Mouse (Mus musculus) heart, embryonic 15.5 days (tissue): Measurements from ENCODE around the gene Dppa1. TPM values are rescaled to one million over a fixed set of nuclear protein-coding genes. Genes with fewer than 3 reads are reported as not detected.
"Not testable (repeated sequence)": the region's sequence is repeated elsewhere in the genome, so short reads cannot be mapped to it uniquely, and the experiment has no call there.

Experiments
- ATAC-seq: fragments of 200-750 bp; cut with Nextera tagmentation; replicated peaks from 2 replicates; pipeline ENCODE4 v1.8.0; 2017; ENCODE audit warnings: low read depth, moderate TSS enrichment; ENCODE audit not compliant: insufficient number of reproducible peaks, insufficient read depth, low FRiP score
- H3K27ac ChIP-seq: fragments of 300-500 bp; sonication (generic); 2 replicates; pipeline ENCODE4 v1.5.1; 2015; ENCODE audit warnings: mild to moderate bottlenecking, inconsistent platforms
- H3K27me3 ChIP-seq: fragments of 300-500 bp; sonication (generic); 2 replicates; pipeline ENCODE4 v1.6.1; 2015; ENCODE audit warnings: inconsistent platforms
- H3K36me3 ChIP-seq: fragments of 300-500 bp; sonication (generic); 2 replicates; pipeline ENCODE4 v1.6.1; 2015; ENCODE audit warnings: mild to moderate bottlenecking, inconsistent platforms
- H3K4me1 ChIP-seq: fragments of 300-500 bp; sonication (generic); replicated peaks from 2 replicates; pipeline ENCODE4 v1.6.1; 2015; ENCODE audit warnings: inconsistent platforms
- H3K4me2 ChIP-seq: fragments of 300-500 bp; sonication (generic); 2 replicates; pipeline ENCODE4 v1.6.1; 2015; ENCODE audit warnings: inconsistent platforms, mild to moderate bottlenecking, moderate library complexity
- H3K4me3 ChIP-seq: fragments of 300-500 bp; sonication (generic); 2 replicates; pipeline ENCODE4 v1.5.1; 2015; ENCODE audit warnings: mild to moderate bottlenecking, inconsistent platforms
- H3K9ac ChIP-seq: fragments of 300-500 bp; sonication (generic); 2 replicates; pipeline ENCODE4 v1.6.1; 2015; ENCODE audit warnings: mild to moderate bottlenecking, inconsistent platforms
- H3K9me3 ChIP-seq: fragments of 300-500 bp; sonication (generic); replicated peaks from 2 replicates; pipeline ENCODE4 v1.6.1; 2016; ENCODE audit warnings: inconsistent platforms
- WGBS: fragments of 180-500 bp; shearing (Covaris S2); methylation state at CpG from one replicate; pipeline ENCODE4 v1.1.7; 2015; ENCODE audit warnings: mixed read lengths; 5-methylcytosine and 5-hydroxymethylcytosine counted together
- polyA plus RNA-seq: library from polyadenylated mRNA; unstranded; fragments of >200 nt; fragmentation: Nextera tagmentation; extraction: Ambion mirVana; gene quantifications from 2 replicates; pipeline ENCODE4 v1.2.1, GENCODE M21; 2015

Dppa1 gene
- not detected in 2 replicates for polyA plus RNA-seq

- WGBS = 64% methylated on average over 2 of the region's 2 CpGs
- Histone ChIP-seq H3K36me3 (no peaks in the 10 kb centered on the region), H3K27ac (no peak within 1 kb of the TSS), H3K4me1 (no peaks in the 10 kb centered on the region), H3K9me3 (no peaks in the 10 kb centered on the region), H3K4me3 (no peak within 1 kb of the TSS), H3K27me3 (no peaks in the 10 kb centered on the region), H3K9ac (no peak within 1 kb of the TSS), H3K4me2 (no peak within 1 kb of the TSS)
- no peak for ATAC-seq
These were observed at the start of gene Dppa1 for GRCm38 (mm10) chr11:46629211-46629795. Gene Dppa1 (minus strand): TSS chr11:46629261.

- Histone ChIP-seq H3K4me1 (no peaks in the 10 kb centered on the region), H3K36me3 (no peaks in the 10 kb centered on the region), H3K27me3 (no peaks in the 10 kb centered on the region), H3K27ac (no peak overlapping the region), H3K4me3 (no peak overlapping the region), H3K4me2 (no peak overlapping the region), H3K9ac (no peak overlapping the region), H3K9me3 (no peaks in the 10 kb centered on the region)
- WGBS = 60% methylated on average over 2 of the region's 2 CpGs
- no peak for ATAC-seq
These were observed 38.9 kb upstream of the Dppa1 start for GRCm38 (mm10) chr11:46667938-46668337.

- no peak for ATAC-seq
- Histone ChIP-seq H3K27ac (no peak overlapping the region), H3K9ac (no peak overlapping the region), H3K4me1 (no peaks in the 10 kb centered on the region), H3K4me2 (no peak overlapping the region), H3K9me3 (no peaks in the 10 kb centered on the region), H3K4me3 (no peak overlapping the region), H3K27me3 (no peaks in the 10 kb centered on the region), H3K36me3 (no peaks in the 10 kb centered on the region)
- WGBS = 92% methylated on average over 3 of the region's 3 CpGs
These were observed 38.0 kb upstream of the Dppa1 start for GRCm38 (mm10) chr11:46667105-46667504.

- Histone ChIP-seq H3K4me2 (no peak overlapping the region), H3K4me1 (no peaks in the 10 kb centered on the region), H3K27ac (no peak overlapping the region), H3K9ac (no peak overlapping the region), H3K27me3 (no peaks in the 10 kb centered on the region), H3K9me3 (no peaks in the 10 kb centered on the region), H3K4me3 (no peak overlapping the region), H3K36me3 (no peaks in the 10 kb centered on the region)
- no peak for ATAC-seq
- 51% methylated on average over 6 of the region's 6 CpGs for WGBS
These were observed 36.8 kb upstream of the Dppa1 start for GRCm38 (mm10) chr11:46665599-46666522.

GRCm38 (mm10) chr11:46663215-46663614 lies 34.2 kb upstream of the Dppa1 start:
- Histone ChIP-seq H3K27ac (no peak overlapping the region), H3K36me3 (no peaks in the 10 kb centered on the region), H3K9me3 (no peaks in the 10 kb centered on the region), H3K9ac (no peak overlapping the region), H3K4me2 (no peak overlapping the region), H3K27me3 (no peaks in the 10 kb centered on the region), H3K4me1 (no peaks in the 10 kb centered on the region), H3K4me3 (no peak overlapping the region)
- ATAC-seq = no peak
- WGBS = 64% methylated on average over 4 of the region's 4 CpGs

GRCm38 (mm10) chr11:46652476-46652875 lies 23.4 kb upstream of the Dppa1 start:
- no peaks in the 10 kb centered on the region for H3K36me3 ChIP-seq
- WGBS = 45% methylated on average over 3 of the region's 3 CpGs
- H3K9me3 ChIP-seq = no peaks in the 10 kb centered on the region
- no peak for ATAC-seq
- H3K9ac ChIP-seq = no peak overlapping the region
- no peak overlapping the region for H3K4me3 ChIP-seq
- H3K27me3 ChIP-seq = no peaks in the 10 kb centered on the region
- H3K27ac ChIP-seq = no peak overlapping the region
- no peaks in the 10 kb centered on the region for H3K4me1 ChIP-seq
- H3K4me2 ChIP-seq = no peak overlapping the region

GRCm38 (mm10) chr11:46649655-46650054 lies 20.6 kb upstream of the Dppa1 start:
- not testable (repeated sequence) for ATAC-seq, H3K27ac ChIP-seq, H3K4me2 ChIP-seq, H3K36me3 ChIP-seq, H3K9me3 ChIP-seq, H3K27me3 ChIP-seq, H3K4me1 ChIP-seq, H3K4me3 ChIP-seq, H3K9ac ChIP-seq
- WGBS = 59% methylated on average over 3 of the region's 3 CpGs

- H3K4me1 ChIP-seq = no peaks in the 10 kb centered on the region
- no peak overlapping the region for H3K4me2 ChIP-seq
- WGBS = 46% methylated on average over 1 of the region's 1 CpGs
- ATAC-seq = no peak
- no peak overlapping the region for H3K27ac ChIP-seq
- no peaks in the 10 kb centered on the region for H3K27me3 ChIP-seq
- no peak overlapping the region for H3K4me3 ChIP-seq
- H3K9me3 ChIP-seq = no peaks in the 10 kb centered on the region
- no peaks in the 10 kb centered on the region for H3K36me3 ChIP-seq
- no peak overlapping the region for H3K9ac ChIP-seq
These were observed 15.8 kb upstream of the Dppa1 start for GRCm38 (mm10) chr11:46644824-46645223.

GRCm38 (mm10) chr11:46636568-46636967 lies 7.5 kb upstream of the Dppa1 start:
- Histone ChIP-seq H3K4me1 (no peaks in the 10 kb centered on the region), H3K36me3 (no peaks in the 10 kb centered on the region), H3K9me3 (no peaks in the 10 kb centered on the region), H3K27me3 (no peaks in the 10 kb centered on the region), H3K9ac (no peak overlapping the region), H3K27ac (no peak overlapping the region), H3K4me3 (no peak overlapping the region), H3K4me2 (no peak overlapping the region)
- no peak for ATAC-seq
- WGBS = 75% methylated on average over 3 of the region's 3 CpGs

- not testable (repeated sequence) for H3K9me3 ChIP-seq, H3K27ac ChIP-seq, H3K9ac ChIP-seq, H3K4me2 ChIP-seq, H3K36me3 ChIP-seq, H3K4me3 ChIP-seq, H3K27me3 ChIP-seq, ATAC-seq, H3K4me1 ChIP-seq
- WGBS = 79% methylated on average over 4 of the region's 4 CpGs
These were observed 6.5 kb upstream of the Dppa1 start for GRCm38 (mm10) chr11:46635516-46635915.

- no peaks in the 10 kb centered on the region for H3K27me3 ChIP-seq
- H3K9ac ChIP-seq = no peak overlapping the region
- H3K4me1 ChIP-seq = no peaks in the 10 kb centered on the region
- no peak for ATAC-seq
- 22% methylated on average over 3 of the region's 3 CpGs for WGBS
- H3K9me3 ChIP-seq = no peaks in the 10 kb centered on the region
- H3K36me3 ChIP-seq = no peaks in the 10 kb centered on the region
- H3K4me2 ChIP-seq = no peak overlapping the region
- H3K27ac ChIP-seq = no peak overlapping the region
- no peak overlapping the region for H3K4me3 ChIP-seq
These were observed 2.6 kb upstream of the Dppa1 start for GRCm38 (mm10) chr11:46631635-46632034.
